Mouse (Mus musculus) CH12.LX (cell line): Measurements from ENCODE around the gene Ap2a2.

Experiments
- CHD2 ChIP-seq: IDR thresholded peaks from 2 replicates; pipeline ENCODE4 v1.6.1; 2011; ENCODE audit warnings: low read length, improper control_type of control experiment
- CTCF ChIP-seq, 2 experiments: IDR thresholded peaks in 1 of 2; conservative IDR thresholded peaks in 1 of 2; 2 replicates each; pipeline ENCODE4 v1.5.1; 2011 to 2012; ENCODE audit warnings: low read depth in 2 of 2, low read length in 2 of 2, improper control_type of control experiment in 1 of 2, inconsistent platforms in 1 of 2, mild to moderate bottlenecking in 1 of 2, moderate library complexity in 1 of 2
- E2F4 ChIP-seq: IDR thresholded peaks from 2 replicates; pipeline ENCODE4 v1.6.1; 2011; ENCODE audit warnings: low read depth, low read length, improper control_type of control experiment; ENCODE audit not compliant: insufficient replicate concordance
- ETS1 ChIP-seq: conservative IDR thresholded peaks from 2 replicates; pipeline ENCODE4 v1.6.1; 2012; ENCODE audit warnings: low read depth, mild to moderate bottlenecking, inconsistent platforms, low read length, improper control_type of control experiment, moderate library complexity
- HCFC1 ChIP-seq: IDR thresholded peaks from 2 replicates; pipeline ENCODE4 v1.6.1; 2012; ENCODE audit warnings: low read depth, mild to moderate bottlenecking, inconsistent platforms, low read length, improper control_type of control experiment
- MAZ ChIP-seq: IDR thresholded peaks from 2 replicates; pipeline ENCODE4 v1.6.1; 2012; ENCODE audit warnings: low read depth, mild to moderate bottlenecking, inconsistent platforms, low read length, improper control_type of control experiment, moderate library complexity
- UBTF ChIP-seq: IDR thresholded peaks from 2 replicates; pipeline ENCODE4 v1.6.1; 2012; ENCODE audit warnings: low read depth, mild to moderate bottlenecking, inconsistent platforms, low read length, improper control_type of control experiment, moderate library complexity
- ZC3H11A ChIP-seq: IDR thresholded peaks from 2 replicates; pipeline ENCODE4 v1.6.1; 2012; ENCODE audit warnings: low read depth, mild to moderate bottlenecking, inconsistent platforms, low read length, improper control_type of control experiment
- ZMIZ1 ChIP-seq: IDR thresholded peaks from 2 replicates; pipeline ENCODE4 v1.6.1; 2012; ENCODE audit warnings: low read depth, mild to moderate bottlenecking, inconsistent platforms, low read length, improper control_type of control experiment
- ZNF384 ChIP-seq: IDR thresholded peaks from 2 replicates; pipeline ENCODE4 v1.6.1; 2012; ENCODE audit warnings: low read depth, low read length, improper control_type of control experiment, inconsistent platforms

DNA sequence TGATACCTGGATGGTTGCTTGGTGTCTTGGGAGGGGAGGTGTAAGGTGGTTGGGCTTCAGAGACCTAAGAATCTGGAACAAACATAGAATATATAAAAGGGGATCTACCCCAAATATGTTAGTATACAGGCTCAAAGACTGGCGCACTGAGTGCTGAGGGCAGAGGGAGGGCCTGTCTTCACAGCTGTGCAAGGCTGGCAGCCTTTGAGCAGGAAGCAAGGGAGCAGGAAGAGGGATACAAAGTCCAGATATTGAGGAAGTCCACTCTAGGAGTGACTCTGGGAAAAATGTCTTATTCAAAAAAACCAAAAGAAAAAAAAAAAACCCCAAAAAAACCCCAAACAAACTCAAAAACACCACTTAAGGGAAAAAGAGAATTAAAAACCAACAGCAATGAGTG lies 30.1 kb downstream of the Ap2a2 start:
- TF ChIP-seq E2F4 (no peak), CTCF (conservative IDR thresholded peaks at IDR 0.05 in 1 of 2, IDR thresholded peaks at IDR 0.05 in 1 of 2; ENCODE audit: low read depth in 2 of 2, low read length in 2 of 2) (no peak), MAZ (no peak), ZC3H11A (no peak), UBTF (no peak), ETS1 (no peak), ZMIZ1 (no peak), ZNF384 (no peak), HCFC1 (no peak), CHD2 (no peak)
